Mouse (Mus musculus) CD4-positive, CD25-positive, alpha-beta regulatory T cell, adult 9 weeks (primary cell): ENCODE measurements around the gene Nmt1. TPM values are rescaled to one million over a fixed set of nuclear protein-coding genes. Genes with fewer than 3 reads are reported as not detected.

Experiments used
- polyA plus RNA-seq: library from polyadenylated mRNA; unstranded; fragments of 100-300 nt; shearing (Covaris generic); gene quantifications from one replicate; pipeline ENCODE4 v1.2.1, GENCODE M21; 2017

The Nmt1 gene
- polyA plus RNA-seq = 81.7 TPM

GRCm38 (mm10) chr11:103028176-103028891 is at the start of gene Nmt1, which contains the start of gene Dcakd:
Gene Nmt1, plus strand, starts transcription at chr11:103028190.
Gene Dcakd, minus strand, starts transcription at chr11:103028333.

DNA sequence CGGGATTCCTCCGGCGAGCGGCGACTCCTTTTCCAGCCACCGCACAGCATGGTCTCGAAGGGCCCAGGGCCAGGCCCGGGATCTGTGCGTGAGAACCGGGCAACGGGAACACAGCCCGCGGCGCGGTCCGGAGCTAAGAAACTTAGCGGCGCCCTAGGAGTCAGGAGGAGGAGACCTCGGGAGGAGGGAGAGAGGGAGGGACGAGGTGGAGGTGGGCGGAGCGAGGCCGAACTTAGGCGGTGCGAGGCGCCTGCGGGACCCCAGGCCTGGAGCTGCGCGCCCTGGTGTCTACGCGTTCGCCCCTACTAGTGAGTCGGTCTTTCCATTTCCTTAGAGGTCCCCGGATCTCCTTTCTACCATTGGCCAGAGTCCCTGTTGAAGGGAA is 73.5 kb downstream of the Nmt1 start, which contains the start of the genes Plcd3 and Acbd4:
Plcd3 (minus strand) TSS at position 178 of the 385 bp plus-strand sequence.
Acbd4 (plus strand) TSS at position 202 of the 385 bp plus-strand sequence.

GRCm38 (mm10) chr11:103116008-103116818 is 88.2 kb downstream of the Nmt1 start, which contains the start of gene Hexim1:
Gene Hexim1, plus strand, starts transcription at chr11:103116231.

Other genes starting within 250 kb of the Nmt1 start
- gene Gjc1, start 208.5 kb upstream of the Nmt1 start, polyA plus RNA-seq = 0.11 TPM
- gene Higd1b, start 192.3 kb upstream of the Nmt1 start, polyA plus RNA-seq = not detected
- gene Eftud2, start 147.2 kb upstream of the Nmt1 start, polyA plus RNA-seq = 189 TPM
- not detected for gene Ccdc103, start 147.0 kb upstream of the Nmt1 start, polyA plus RNA-seq
- not detected for gene Fam187a, start 143.0 kb upstream of the Nmt1 start, polyA plus RNA-seq
- 0.10 TPM for gene Gfap, start 127.3 kb upstream of the Nmt1 start, polyA plus RNA-seq
- 2.6 TPM for gene Kif18b, start 103.1 kb upstream of the Nmt1 start, polyA plus RNA-seq
- not detected for gene C1ql1, start 81.5 kb upstream of the Nmt1 start, polyA plus RNA-seq
- gene Dcakd, start 143 bp downstream of the Nmt1 start, polyA plus RNA-seq = 34.8 TPM
- not detected for gene Plcd3, start 73.5 kb downstream of the Nmt1 start, polyA plus RNA-seq
- gene Acbd4, start 73.5 kb downstream of the Nmt1 start, polyA plus RNA-seq = 57.4 TPM
- gene Hexim1, start 88.0 kb downstream of the Nmt1 start, polyA plus RNA-seq = 4.0 TPM
- gene Hexim2, start 104.2 kb downstream of the Nmt1 start, polyA plus RNA-seq = 3.8 TPM
- 56.4 TPM for gene Fmnl1, start 142.9 kb downstream of the Nmt1 start, polyA plus RNA-seq
- not detected for gene 1700023F06Rik, start 180.4 kb downstream of the Nmt1 start, polyA plus RNA-seq
- not detected for gene Spata32, start 190.2 kb downstream of the Nmt1 start, polyA plus RNA-seq
- gene Map3k14, start 239.3 kb downstream of the Nmt1 start, polyA plus RNA-seq = 37.9 TPM